Mouse (Mus musculus) macrophage (primary cell): ENCODE results near the gene Bcl2l1. TPM values are rescaled to one million over a fixed set of nuclear protein-coding genes. Genes with fewer than 3 reads are reported as not detected.

Experiments used
- H3K27ac ChIP-seq: fragments of 350-480 bp; formaldehyde crosslinking; 2 replicates; pipeline ENCODE4 v1.9.0; 2021
- H3K36me3 ChIP-seq: fragments of 350-480 bp; formaldehyde crosslinking; 2 replicates; pipeline ENCODE4 v1.9.0; 2021; ENCODE audit errors: inconsistent target
- H3K4me3 ChIP-seq: fragments of 350-480 bp; formaldehyde crosslinking; 2 replicates; pipeline ENCODE4 v1.9.0; 2021; ENCODE audit errors: inconsistent target
- H3K79me2 ChIP-seq: fragments of 350-480 bp; formaldehyde crosslinking; 2 replicates; pipeline ENCODE4 v1.9.0; 2021; ENCODE audit errors: inconsistent target
- WGBS: methylation state at CpG from one replicate; pipeline ENCODE4 v1.1.7; 2026; ENCODE audit warnings: inconsistent platforms; ENCODE audit not compliant: missing documents; 5-methylcytosine and 5-hydroxymethylcytosine counted together
- polyA plus RNA-seq: library from polyadenylated mRNA; stranded (reverse); fragments of 250-400 nt; gene quantifications from 3 replicates; pipeline ENCODE4 v1.2.4, GENCODE M21; 2018; ENCODE audit warnings: inconsistent platforms
- total RNA-seq, 78 experiments: library from RNA; depleted of rRNA; stranded (reverse); fragments of 250-400 nt; gene quantifications; 1 replicate in 9 of 78; 2 replicates in 24 of 78; 3 replicates in 43 of 78; 4 replicates in 2 of 78; pipeline ENCODE4 v1.2.4; 2018; ENCODE audit warnings: inconsistent platforms in 56 of 78

Bcl2l1 gene
- 100 to 1,000 TPM; 136 to 537 (median 201) TPM for total RNA-seq (2018; cell fraction: chromatin; rRNA removed)
- 100 to 1,000 TPM in 7 of 26 experiments, 10 to 100 TPM in 19; 72.0 to 192 (median 85.2) TPM for total RNA-seq (2018; cell fraction: cytosol; rRNA removed)
- total RNA-seq (2018; cell fraction: nucleus; rRNA removed), result 100 to 1,000 TPM; 131 to 456 (median 217) TPM
- 38.6 to 159 TPM (median 48.4 TPM) in 3 replicates for polyA plus RNA-seq

DNA sequence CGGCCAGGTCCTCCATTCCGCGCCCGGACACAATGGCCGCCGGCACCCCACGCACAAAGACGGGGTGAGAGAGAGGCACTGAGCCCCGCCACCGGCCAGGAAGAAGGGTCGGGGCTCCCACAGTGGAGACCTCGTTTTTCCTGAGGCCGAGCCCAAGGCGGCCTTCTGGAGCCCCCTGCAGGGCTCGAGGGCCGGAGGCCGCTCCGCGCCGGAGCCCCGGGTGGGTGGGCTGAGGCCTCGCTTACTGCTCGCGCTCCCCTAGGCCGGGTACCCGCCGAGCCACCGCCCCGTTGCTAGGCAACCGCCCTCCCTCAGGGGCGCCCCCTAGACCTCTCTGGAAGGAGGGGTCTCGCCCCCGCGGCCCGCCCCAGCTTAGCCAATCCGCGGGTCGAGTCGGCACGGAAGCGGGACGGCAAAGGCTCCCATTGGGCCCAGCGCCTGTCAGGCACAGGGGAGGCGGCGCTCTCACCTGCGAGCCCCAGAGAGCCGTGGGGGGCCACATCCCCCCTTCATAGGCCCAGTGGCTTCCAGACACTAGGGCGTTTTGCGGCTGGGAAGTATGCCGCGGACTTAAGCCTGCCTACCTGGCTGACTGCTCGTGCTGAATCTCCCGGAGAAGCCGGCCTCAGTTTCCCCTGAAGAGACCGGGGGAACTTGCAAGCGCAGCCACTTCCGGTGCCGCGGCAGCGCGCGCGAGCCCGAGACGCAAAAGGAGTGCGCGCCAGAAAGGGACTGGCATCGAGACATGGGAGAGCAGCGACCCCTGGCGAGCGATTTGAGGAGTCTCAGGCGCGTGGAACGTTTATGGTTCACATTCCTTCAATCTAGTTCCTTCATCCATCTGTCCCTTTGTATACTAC, at the start of gene Bcl2l1:
Gene Bcl2l1, minus strand, starts transcription at position 710 of the 860 bp plus-strand sequence.
- H3K27ac ChIP-seq, result peak within 1 kb of the TSS; percentile 96
- no peaks in the 10 kb centered on the region; the same call in 1 of the 2 replicates for H3K36me3 ChIP-seq
- H3K4me3 ChIP-seq, result peak within 1 kb of the TSS; percentile 85
- H3K79me2 ChIP-seq, result peaks cover 47% of the 10 kb centered on the region
- 1% methylated on average over 65 of the region's 74 CpGs for WGBS

DNA sequence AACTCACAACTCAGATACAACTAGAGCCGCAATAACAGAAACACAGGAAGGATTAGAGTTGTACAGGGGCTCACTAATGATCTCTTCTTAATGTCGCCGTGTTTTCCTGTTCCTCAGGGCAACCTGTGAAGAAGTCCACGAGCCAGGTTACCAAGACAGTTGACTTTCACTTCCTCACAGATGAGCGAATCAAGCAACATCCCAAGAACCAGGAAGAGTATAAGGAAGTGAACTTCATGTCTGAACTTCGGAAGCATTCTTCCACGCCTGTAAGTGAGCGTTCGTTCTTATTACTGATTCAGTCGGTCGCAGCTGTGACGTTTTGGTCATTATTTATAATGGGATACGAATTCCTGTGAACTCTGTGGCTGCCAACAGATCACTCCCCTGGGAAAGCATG, 49.4 kb upstream of the Bcl2l1 start:
- WGBS, result 71% methylated on average over 13 of the region's 13 CpGs

DNA sequence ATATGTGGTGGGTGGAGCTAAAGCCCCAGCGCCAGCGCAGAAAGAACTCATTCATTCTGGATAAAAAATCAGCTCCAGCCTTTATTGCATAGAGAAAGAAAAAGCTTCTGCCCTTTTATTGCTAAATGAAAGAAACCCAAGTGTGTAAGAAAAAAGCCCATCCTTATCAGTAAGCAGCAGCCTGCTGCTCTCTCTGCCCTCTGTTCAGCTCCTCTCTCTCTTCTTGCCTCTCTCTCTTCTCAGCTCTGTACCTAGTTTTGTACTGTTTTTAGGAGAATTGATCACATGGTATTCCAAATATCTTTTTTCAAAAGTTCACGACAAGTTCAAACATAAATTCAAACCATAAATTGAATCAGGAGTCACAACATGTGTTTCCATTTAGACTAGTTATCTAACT, 46.7 kb upstream of the Bcl2l1 start:
- 98% methylated on average over 3 of the region's 3 CpGs for WGBS
- no peaks in the 10 kb centered on the region for H3K79me2 ChIP-seq
- no peaks in the 10 kb centered on the region for H3K36me3 ChIP-seq
- no peak overlapping the region for H3K4me3 ChIP-seq
- no peak overlapping the region for H3K27ac ChIP-seq

More for the DNA sequence above, 49.4 kb upstream of the Bcl2l1 start:
- H3K79me2 ChIP-seq, result no peaks in the 10 kb centered on the region
- no peak overlapping the region for H3K4me3 ChIP-seq
- 0 out of 2 replicates have a peak, but pooled peaks cover 16% of the 10 kb centered on the region for H3K36me3 ChIP-seq
- H3K27ac ChIP-seq, result no peak overlapping the region

DNA sequence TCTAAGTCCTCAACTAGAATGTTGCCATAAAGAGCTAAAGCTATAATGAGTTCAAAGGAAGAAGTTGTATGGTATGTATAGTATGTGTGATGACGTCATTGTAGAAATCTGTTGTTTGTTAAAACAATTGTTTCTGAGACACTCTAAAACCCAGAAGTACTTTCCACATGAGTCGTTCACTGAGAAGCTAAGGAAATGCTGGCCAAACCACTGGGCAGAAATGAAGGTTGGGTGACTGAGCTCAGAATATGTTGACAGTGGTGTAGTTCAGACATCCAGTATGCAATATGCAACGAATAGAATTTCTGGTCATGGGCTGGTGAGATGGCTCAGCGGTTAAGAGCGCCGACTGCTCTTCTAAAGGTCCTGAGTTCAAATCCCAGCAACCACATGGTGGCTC, 31.8 kb upstream of the Bcl2l1 start:
- Histone ChIP-seq H3K36me3 (no peaks in the 10 kb centered on the region), H3K79me2 (peaks cover 75% of the 10 kb centered on the region), H3K27ac (no peak overlapping the region), H3K4me3 (no peak overlapping the region)
- WGBS, result 92% methylated on average over 6 of the region's 6 CpGs

DNA sequence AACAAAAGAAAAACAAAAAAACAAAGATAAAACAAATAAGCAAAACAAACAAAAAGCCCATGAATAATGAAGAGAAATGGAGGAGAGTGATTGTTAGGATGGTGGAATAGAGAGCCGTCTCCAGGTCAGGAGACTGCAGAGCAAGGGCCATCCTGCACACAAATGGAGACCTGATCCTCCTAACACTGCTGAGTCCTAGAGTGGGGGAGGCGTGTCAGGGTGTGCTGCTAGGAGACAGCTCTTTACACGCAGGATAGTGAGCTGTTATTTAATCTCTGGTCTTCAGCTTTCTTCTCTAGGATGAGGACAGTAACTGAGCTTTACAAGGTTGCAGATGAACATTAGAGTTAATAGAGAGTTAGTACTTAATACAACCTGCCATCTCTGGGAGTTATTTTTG, 31.1 kb upstream of the Bcl2l1 start:
- H3K36me3 ChIP-seq, result no peaks in the 10 kb centered on the region
- 98% methylated on average over 3 of the region's 3 CpGs for WGBS
- H3K4me3 ChIP-seq, result no peak overlapping the region
- H3K27ac ChIP-seq, result no peak overlapping the region
- peaks cover 75% of the 10 kb centered on the region for H3K79me2 ChIP-seq

- Histone ChIP-seq H3K27ac (no peak overlapping the region), H3K36me3 (no peaks in the 10 kb centered on the region), H3K4me3 (no peak overlapping the region), H3K79me2 (peaks cover 75% of the 10 kb centered on the region)
- WGBS, result 75% methylated on average over 1 of the region's 1 CpGs
Observed at GRCm38 (mm10) chr2:152861891-152862290, 30.4 kb upstream of the Bcl2l1 start.

DNA sequence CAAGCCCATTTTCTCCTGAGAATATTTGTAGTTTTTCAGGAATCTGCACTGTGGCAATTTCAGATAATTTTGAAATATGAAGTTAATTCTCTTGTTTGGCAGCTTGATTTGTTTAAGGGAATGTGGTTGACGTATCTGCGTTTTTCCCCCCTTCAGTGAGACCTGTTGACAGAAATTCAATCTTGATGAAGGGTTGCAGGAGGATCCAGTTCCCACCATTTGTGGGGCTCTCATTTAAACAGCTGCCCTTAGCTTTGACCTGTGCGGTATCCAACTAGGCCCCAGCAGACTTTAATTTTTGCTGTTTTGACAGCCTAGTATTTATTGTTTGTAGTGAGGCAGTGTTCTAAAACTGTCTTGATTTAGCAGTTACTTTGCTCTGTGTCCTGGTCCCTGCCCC, 28.0 kb upstream of the Bcl2l1 start:
- H3K4me3 ChIP-seq, result no peak overlapping the region
- WGBS, result 94% methylated on average over 3 of the region's 3 CpGs

GRCm38 (mm10) chr2:152848466-152848865, 16.9 kb upstream of the Bcl2l1 start:
- H3K4me3 ChIP-seq, result peak overlapping the region; percentile 78
- WGBS, result 5% methylated on average over 2 of the region's 2 CpGs
- no peaks in the 10 kb centered on the region for H3K36me3 ChIP-seq
- peak overlapping the region; percentile 82 for H3K27ac ChIP-seq
- H3K79me2 ChIP-seq, result peaks cover 54% of the 10 kb centered on the region

More for the DNA sequence above, 28.0 kb upstream of the Bcl2l1 start:
- peaks cover 64% of the 10 kb centered on the region for H3K79me2 ChIP-seq
- H3K36me3 ChIP-seq, result no peaks in the 10 kb centered on the region
- H3K27ac ChIP-seq, result no peak overlapping the region

DNA sequence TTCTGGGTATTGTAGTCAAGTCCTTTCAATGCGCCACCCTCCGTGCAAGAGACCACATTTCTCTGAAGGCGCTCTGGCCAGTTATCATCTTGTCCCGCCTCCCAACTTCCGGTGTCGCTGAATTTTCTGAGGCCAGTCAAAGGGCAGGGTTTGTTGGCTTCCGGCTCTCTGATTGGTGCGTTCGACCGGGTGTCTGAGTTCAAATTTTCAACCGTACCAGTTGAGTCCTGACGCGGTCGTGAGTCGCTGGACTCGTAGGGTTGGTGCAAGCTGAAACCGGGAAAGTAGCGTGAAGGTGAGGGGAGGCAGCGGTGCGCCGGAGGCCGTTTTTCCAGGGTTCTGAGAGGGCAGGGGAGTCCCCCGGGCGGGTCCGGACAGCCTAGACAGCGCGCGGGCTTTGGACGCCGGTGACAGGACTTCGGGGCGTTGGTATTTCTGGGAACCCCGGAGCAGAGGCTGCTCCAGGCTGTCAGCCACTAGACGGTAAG, 16.3 kb upstream of the Bcl2l1 start, which contains the start of gene Tpx2:
Gene Tpx2, plus strand, starts transcription at position 150 of the 488 bp plus-strand sequence.
- peaks cover 48% of the 10 kb centered on the region for H3K79me2 ChIP-seq
- peak within 1 kb of the TSS; percentile 78 for H3K4me3 ChIP-seq
- no peaks in the 10 kb centered on the region for H3K36me3 ChIP-seq
- peak within 1 kb of the TSS; percentile 82 for H3K27ac ChIP-seq
- under 1% methylated on average over 34 of the region's 34 CpGs for WGBS

DNA sequence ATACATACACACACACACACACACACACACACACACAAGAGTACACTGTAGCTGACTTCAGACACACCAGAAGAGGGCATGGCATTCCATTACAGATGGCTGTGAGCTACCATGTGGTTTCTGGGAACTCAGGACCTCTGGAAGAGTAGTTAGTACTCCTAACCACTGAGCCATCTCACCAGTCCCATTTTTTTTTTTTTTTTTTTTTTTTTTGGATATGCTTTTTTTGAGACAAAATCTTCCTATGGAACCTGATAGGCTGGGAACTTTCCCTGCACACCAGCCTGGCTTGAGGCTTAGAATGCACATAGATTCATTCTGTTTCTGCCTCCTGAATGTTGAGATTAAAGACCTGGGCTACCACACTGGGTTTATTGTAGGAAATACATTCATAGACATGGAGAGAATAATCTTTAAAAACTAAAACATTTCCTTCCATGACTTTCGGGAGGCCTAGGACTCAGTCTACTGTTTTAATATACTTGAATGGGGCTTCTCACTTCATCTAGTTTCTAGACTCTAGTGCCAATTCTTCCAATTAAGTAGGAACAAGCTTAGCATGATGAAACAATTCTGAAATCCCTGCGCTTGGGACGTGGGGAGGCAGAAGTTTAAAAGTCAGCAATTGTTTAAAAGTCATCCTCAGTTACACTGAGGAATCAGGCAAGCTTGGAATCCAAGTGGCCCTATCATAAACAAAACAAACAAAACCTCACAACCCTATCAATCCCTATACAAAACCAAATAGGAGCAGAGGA, 15.7 kb upstream of the Bcl2l1 start:
- peaks cover 42% of the 10 kb centered on the region for H3K79me2 ChIP-seq
- peak overlapping the region; percentile 78; the same call in 1 of the 2 replicates for H3K4me3 ChIP-seq
- no peaks in the 10 kb centered on the region for H3K36me3 ChIP-seq
- WGBS, result 25% methylated on average over 3 of the region's 3 CpGs
- H3K27ac ChIP-seq, result no peak overlapping the region

DNA sequence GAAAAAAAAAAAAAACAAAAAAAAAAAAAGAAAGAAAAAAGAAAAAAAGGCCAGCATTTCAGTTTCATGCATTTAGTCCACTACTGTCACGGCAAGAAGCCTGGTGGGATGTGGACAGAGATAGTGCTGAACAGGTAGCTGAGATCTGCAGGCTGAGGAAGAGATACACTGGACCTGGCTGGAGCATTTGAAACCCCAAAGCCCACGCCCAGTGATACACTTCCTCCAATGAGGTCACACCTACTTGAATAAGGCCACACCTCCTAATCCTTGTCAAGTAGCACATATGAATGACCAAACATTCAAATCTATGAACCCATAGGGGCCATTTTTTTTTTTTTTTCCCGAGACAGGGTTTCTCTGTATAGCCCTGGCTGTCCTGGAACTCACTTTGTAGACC, 11.2 kb upstream of the Bcl2l1 start:
- Histone ChIP-seq H3K36me3 (no peaks in the 10 kb centered on the region), H3K79me2 (no peaks in the 10 kb centered on the region), H3K27ac (no peak overlapping the region), H3K4me3 (no peak overlapping the region)
- 75% methylated on average over 2 of the region's 3 CpGs for WGBS

DNA sequence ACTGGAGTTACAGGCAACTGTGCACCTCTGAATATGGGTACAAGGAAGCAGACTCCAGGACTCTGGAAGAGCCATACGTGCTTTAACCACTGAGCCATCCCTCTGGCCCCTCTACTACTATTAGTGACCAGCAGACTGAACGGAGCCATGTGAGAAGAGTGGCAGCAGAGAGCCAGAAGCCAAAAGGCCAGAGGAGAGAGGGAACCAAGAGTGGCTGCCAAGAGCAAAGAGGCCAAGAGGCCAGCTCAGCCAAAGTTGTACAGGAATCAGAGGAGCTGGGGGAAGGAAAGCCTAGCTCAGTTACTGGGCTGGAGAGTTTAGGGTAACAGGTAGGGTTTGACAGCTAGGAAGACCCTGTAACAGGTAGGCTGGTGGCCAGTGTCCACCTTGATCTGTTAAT, 7.7 kb upstream of the Bcl2l1 start:
- Histone ChIP-seq H3K36me3 (no peaks in the 10 kb centered on the region), H3K27ac (no peak overlapping the region), H3K79me2 (no peaks in the 10 kb centered on the region), H3K4me3 (no peak overlapping the region)
- WGBS, result 92% methylated on average over 2 of the region's 2 CpGs

GRCm38 (mm10) chr2:152830021-152830921, 1.3 kb downstream of the Bcl2l1 start:
- H3K79me2 ChIP-seq, result peaks cover 57% of the 10 kb centered on the region
- no peaks in the 10 kb centered on the region; the same call in 1 of the 2 replicates for H3K36me3 ChIP-seq
- H3K27ac ChIP-seq, result peak overlapping the region; percentile 96
- peak overlapping the region; percentile 85 for H3K4me3 ChIP-seq
- 6% methylated on average over 27 of the region's 31 CpGs for WGBS
